Mouse (Mus musculus): ENCODE data around the gene Tor2a. TPM values are rescaled to one million over a fixed set of nuclear protein-coding genes. Genes with fewer than 3 reads are reported as not detected.

Tor2a gene
- polyA plus RNA-seq, 1 experiment from 2014 or later = 82.9 TPM

DNA sequence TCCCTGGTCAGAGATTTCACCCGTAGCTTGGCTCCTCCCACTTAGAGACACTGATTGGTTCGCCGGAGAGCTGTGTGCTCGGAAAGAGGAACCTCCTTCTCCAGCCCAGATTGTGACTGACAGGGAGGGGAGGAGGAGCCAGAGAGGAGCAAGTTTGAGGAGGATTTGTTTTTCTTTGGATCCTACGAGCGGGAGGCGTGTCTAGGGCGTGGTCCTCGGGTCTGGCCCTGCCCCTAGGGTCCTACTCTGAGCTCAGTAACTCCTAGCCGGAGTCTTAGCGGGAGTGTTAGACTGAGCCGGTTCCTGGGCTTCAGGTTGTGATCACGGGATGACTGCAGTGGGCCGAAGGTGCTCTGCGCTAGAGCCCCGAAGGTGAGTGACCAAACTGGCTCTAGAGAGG, 29.6 kb upstream of the Tor2a start:
- Histone ChIP-seq H3K36me3 (ENCODE audit: insufficient read depth, low read length) (no peaks in the 10 kb centered on the region), H3K4me3 (ENCODE audit: low read length) (peak overlapping the region; percentile 50), H3K4me2 (replicated peaks; ENCODE audit: low read depth, low read length) (peak overlapping the region; percentile 58), H3K4me1 (ENCODE audit: insufficient read depth, low read length) (peaks cover 35% of the 10 kb centered on the region), H3K27ac (ENCODE audit: low read length) (peak overlapping the region; percentile 48; the same call in 1 of the 2 replicates), H3K9me3 (ENCODE audit: low read length) (no peaks in the 10 kb centered on the region), H3K27me3 (ENCODE audit: insufficient read depth, low read length) (no peaks in the 10 kb centered on the region), H3K9ac (replicated peaks; ENCODE audit: low read length) (peak overlapping the region; percentile 56)
- WGBS = under 1% methylated on average over 16 of the region's 16 CpGs
- peak; percentile 98 for ATAC-seq (ENCODE audit: low FRiP score, low TSS enrichment)

DNA sequence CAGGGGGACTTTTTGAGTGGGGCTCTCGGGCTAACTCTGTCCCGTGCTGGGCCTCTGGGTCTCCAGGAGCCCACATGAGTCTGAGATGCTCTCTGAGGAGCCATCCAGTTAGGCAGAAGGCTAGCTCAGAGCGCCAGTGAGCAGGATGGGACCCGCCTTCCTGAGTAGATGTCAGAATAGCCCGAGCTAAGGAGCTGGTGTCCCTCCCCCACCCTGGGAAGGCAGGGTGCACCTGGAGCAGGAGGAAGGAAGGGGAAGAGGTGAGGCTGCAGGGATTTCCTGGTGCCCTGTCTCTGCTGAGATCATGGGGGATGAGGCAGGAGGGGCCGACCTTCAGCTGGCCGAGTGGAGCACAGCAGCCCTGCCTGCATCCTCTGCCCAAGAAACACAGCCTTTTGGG, 28.6 kb upstream of the Tor2a start:
- H3K27me3 ChIP-seq (ENCODE audit: insufficient read depth, low read length) = no peaks in the 10 kb centered on the region
- H3K9me3 ChIP-seq (ENCODE audit: low read length) = no peaks in the 10 kb centered on the region
- H3K27ac ChIP-seq (ENCODE audit: low read length) = peak overlapping the region; percentile 81
- H3K4me3 ChIP-seq (ENCODE audit: low read length) = peak overlapping the region; percentile 50
- no peaks in the 10 kb centered on the region for H3K36me3 ChIP-seq (ENCODE audit: insufficient read depth, low read length)
- peak overlapping the region; percentile 58 for H3K4me2 ChIP-seq (replicated peaks; ENCODE audit: low read depth, low read length)
- WGBS = 34% methylated on average over 7 of the region's 7 CpGs
- peak; percentile 28; the same call in 1 of the 2 replicates for ATAC-seq (ENCODE audit: low FRiP score, low TSS enrichment)
- H3K4me1 ChIP-seq (ENCODE audit: insufficient read depth, low read length) = peaks cover 35% of the 10 kb centered on the region
- peak overlapping the region; percentile 56 for H3K9ac ChIP-seq (replicated peaks; ENCODE audit: low read length)

DNA sequence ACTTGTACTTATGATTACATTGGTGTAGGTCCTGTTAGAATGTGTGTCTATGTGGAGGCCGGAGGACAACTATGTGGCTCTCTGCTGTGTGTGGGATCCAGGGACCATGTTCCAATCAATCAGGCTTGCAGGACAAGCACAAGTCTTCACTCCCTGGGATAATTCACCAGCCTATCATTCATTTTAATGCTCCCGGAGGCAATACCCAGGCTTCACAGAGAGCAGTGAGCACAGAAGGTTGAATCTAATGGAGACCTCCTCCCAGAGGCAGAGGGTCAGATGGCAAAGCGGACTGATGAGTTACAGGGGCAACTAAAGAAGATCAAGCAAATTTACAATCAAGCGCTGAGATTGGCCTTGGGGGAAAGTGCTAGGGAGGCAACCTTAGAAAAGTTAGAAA, 27.5 kb upstream of the Tor2a start:
- H3K36me3 ChIP-seq (ENCODE audit: insufficient read depth, low read length) = no peaks in the 10 kb centered on the region
- 33% methylated on average over 4 of the region's 4 CpGs for WGBS
- H3K4me3 ChIP-seq (ENCODE audit: low read length) = peak overlapping the region; percentile 50
- peaks cover 37% of the 10 kb centered on the region for H3K4me1 ChIP-seq (ENCODE audit: insufficient read depth, low read length)
- 0 out of 2 replicates have a peak overlapping the region, but pooled peaks have one; percentile 17 for H3K9ac ChIP-seq (replicated peaks; ENCODE audit: low read length)
- peak overlapping the region; percentile 58 for H3K4me2 ChIP-seq (replicated peaks; ENCODE audit: low read depth, low read length)
- H3K27ac ChIP-seq (ENCODE audit: low read length) = peak overlapping the region; percentile 81; the same call in 1 of the 2 replicates
- no peak for ATAC-seq (ENCODE audit: low FRiP score, low TSS enrichment)
- no peaks in the 10 kb centered on the region for H3K9me3 ChIP-seq (ENCODE audit: low read length)
- no peaks in the 10 kb centered on the region for H3K27me3 ChIP-seq (ENCODE audit: insufficient read depth, low read length)

DNA sequence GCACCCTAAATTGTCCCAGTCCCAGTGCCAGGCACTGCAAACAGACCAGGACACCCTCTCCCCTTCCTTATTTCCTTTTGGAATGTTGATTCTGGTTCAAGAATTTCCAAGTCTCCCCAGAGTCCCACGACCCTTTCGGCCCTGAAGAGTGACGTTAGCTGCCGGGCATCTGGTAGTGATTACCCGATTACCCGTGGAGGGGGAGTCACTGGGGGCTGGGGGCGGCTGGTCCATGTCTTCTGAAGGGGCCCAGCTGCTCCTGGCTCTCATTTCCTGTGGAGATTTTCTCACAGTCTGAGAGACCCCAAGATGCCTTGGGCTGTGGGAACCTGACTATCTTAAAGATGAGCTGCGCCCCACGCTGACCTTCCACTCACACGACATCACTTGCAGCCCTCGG, 26.2 kb upstream of the Tor2a start:
- Histone ChIP-seq H3K4me3 (ENCODE audit: low read length) (peak overlapping the region; percentile 50), H3K27ac (ENCODE audit: low read length) (peak overlapping the region; percentile 81), H3K9me3 (ENCODE audit: low read length) (no peaks in the 10 kb centered on the region), H3K27me3 (ENCODE audit: insufficient read depth, low read length) (no peaks in the 10 kb centered on the region), H3K9ac (replicated peaks; ENCODE audit: low read length) (peak overlapping the region; percentile 25; the same call in 1 of the 2 replicates), H3K36me3 (ENCODE audit: insufficient read depth, low read length) (no peaks in the 10 kb centered on the region), H3K4me1 (ENCODE audit: insufficient read depth, low read length) (peaks cover 45% of the 10 kb centered on the region), H3K4me2 (replicated peaks; ENCODE audit: low read depth, low read length) (peak overlapping the region; percentile 58)
- ATAC-seq (ENCODE audit: low FRiP score, low TSS enrichment) = no peak
- 13% methylated on average over 11 of the region's 11 CpGs for WGBS

DNA sequence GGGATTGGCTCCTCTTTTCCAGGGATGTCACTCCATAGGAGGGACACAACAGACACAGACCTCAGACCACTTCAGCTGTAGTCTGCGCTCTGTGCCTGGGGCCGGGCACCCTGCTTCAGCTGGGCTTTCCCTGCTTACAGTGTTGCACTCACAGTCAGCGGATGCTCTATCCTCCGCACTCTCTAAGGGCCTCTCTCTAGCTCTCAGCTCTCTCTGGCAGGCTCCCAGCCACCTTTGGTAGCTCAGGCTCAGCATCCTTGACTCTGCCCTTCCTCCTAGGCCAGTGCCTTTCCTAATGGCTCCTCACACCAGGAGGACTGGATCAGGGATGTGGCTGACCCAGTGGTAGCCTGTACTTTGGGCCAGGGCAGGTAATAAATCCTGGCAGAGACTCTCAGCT, 25.1 kb upstream of the Tor2a start:
- H3K4me3 ChIP-seq (ENCODE audit: low read length) = no peak overlapping the region; the same call in 1 of the 2 replicates
- no peak for ATAC-seq (ENCODE audit: low FRiP score, low TSS enrichment)
- peak overlapping the region; percentile 1; the same call in 1 of the 2 replicates for H3K4me2 ChIP-seq (replicated peaks; ENCODE audit: low read depth, low read length)
- 70% methylated on average over 4 of the region's 4 CpGs for WGBS
- no peaks in the 10 kb centered on the region for H3K9me3 ChIP-seq (ENCODE audit: low read length)
- H3K4me1 ChIP-seq (ENCODE audit: insufficient read depth, low read length) = peaks cover 44% of the 10 kb centered on the region
- H3K36me3 ChIP-seq (ENCODE audit: insufficient read depth, low read length) = no peaks in the 10 kb centered on the region
- H3K27ac ChIP-seq (ENCODE audit: low read length) = peak overlapping the region; percentile 81
- H3K9ac ChIP-seq (replicated peaks; ENCODE audit: low read length) = no peak overlapping the region
- no peaks in the 10 kb centered on the region for H3K27me3 ChIP-seq (ENCODE audit: insufficient read depth, low read length)

DNA sequence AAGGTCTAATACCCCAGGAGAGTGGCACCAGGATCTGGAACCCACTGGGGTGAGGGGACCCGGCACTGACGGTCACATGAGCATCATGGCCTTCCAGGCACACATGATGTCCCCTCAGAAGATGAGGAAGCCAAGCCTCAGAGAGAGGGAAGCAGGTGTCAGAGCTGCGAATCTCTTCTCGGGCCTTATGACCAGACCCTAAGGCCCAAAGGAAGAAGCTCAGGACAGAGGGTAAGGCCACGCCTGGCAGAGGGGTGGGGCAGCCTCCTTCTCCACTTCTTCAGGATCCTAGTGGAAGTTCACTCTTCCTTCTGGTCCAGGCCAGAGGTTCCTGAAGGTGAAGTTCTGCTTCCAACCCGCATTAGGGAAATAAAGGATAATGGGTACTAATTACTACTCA, 24.3 kb upstream of the Tor2a start:
- ATAC-seq (ENCODE audit: low FRiP score, low TSS enrichment) = no peak
- Histone ChIP-seq H3K9me3 (ENCODE audit: low read length) (no peaks in the 10 kb centered on the region), H3K4me3 (ENCODE audit: low read length) (no peak overlapping the region), H3K27me3 (ENCODE audit: insufficient read depth, low read length) (no peaks in the 10 kb centered on the region), H3K27ac (ENCODE audit: low read length) (peak overlapping the region; percentile 81; the same call in 1 of the 2 replicates), H3K4me1 (ENCODE audit: insufficient read depth, low read length) (peaks cover 41% of the 10 kb centered on the region), H3K36me3 (ENCODE audit: insufficient read depth, low read length) (no peaks in the 10 kb centered on the region), H3K4me2 (replicated peaks; ENCODE audit: low read depth, low read length) (no peak overlapping the region), H3K9ac (replicated peaks; ENCODE audit: low read length) (no peak overlapping the region)
- WGBS = 71% methylated on average over 6 of the region's 6 CpGs

DNA sequence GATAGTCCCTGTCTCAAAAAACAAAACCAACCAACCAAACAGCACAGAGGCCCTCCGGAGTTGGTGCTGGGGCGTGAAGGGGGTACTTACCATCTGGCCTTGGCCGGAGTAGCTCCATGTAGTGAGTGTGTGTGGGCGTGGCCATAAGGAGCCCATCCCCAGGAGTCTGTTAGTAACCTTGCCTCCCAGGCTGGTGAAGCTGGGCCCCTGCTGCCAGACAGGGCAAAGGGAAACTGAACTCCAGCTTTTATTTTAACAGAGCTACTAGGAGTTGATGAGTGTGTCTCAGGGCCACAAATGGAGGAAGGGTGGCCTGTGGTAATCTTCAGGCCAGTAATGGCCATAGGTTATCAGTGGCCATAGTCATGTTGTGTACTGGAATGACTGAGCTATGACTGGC, 22.6 kb upstream of the Tor2a start:
- H3K4me2 ChIP-seq (replicated peaks; ENCODE audit: low read depth, low read length) = peak overlapping the region; percentile 24; the same call in 1 of the 2 replicates
- WGBS = 33% methylated on average over 4 of the region's 4 CpGs
- no peak overlapping the region for H3K4me3 ChIP-seq (ENCODE audit: low read length)
- H3K27me3 ChIP-seq (ENCODE audit: insufficient read depth, low read length) = no peaks in the 10 kb centered on the region; the same call in 1 of the 2 replicates
- peak overlapping the region; percentile 90 for H3K27ac ChIP-seq (ENCODE audit: low read length)
- no peaks in the 10 kb centered on the region for H3K36me3 ChIP-seq (ENCODE audit: insufficient read depth, low read length)
- peak; percentile 69; the same call in 1 of the 2 replicates for ATAC-seq (ENCODE audit: low FRiP score, low TSS enrichment)
- H3K9ac ChIP-seq (replicated peaks; ENCODE audit: low read length) = 0 out of 2 replicates have a peak overlapping the region, but pooled peaks have one; percentile 9
- H3K9me3 ChIP-seq (ENCODE audit: low read length) = no peaks in the 10 kb centered on the region
- peaks cover 40% of the 10 kb centered on the region for H3K4me1 ChIP-seq (ENCODE audit: insufficient read depth, low read length)

DNA sequence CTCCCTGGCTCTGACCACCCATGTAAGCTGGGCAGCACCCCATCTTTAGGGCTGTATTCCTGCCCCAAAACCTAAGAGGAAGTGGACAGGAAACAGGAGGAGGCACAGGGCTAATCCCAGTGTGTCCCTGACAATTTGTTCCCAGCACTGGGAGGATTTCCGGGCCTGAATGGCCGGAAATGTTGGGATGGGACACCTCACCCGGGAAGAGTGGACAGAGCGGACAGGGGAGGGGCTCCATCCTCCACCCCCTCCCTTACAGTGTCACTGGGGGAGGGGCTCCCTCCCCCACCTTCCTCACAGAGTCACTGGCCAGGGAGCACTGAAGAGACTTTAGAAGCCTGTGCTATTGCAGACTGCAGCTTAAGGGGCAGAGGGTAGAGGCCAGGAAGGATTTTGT, 22.1 kb upstream of the Tor2a start:
- Histone ChIP-seq H3K9ac (replicated peaks; ENCODE audit: low read length) (0 out of 2 replicates have a peak overlapping the region, but pooled peaks have one; percentile 9), H3K4me1 (ENCODE audit: insufficient read depth, low read length) (peaks cover 36% of the 10 kb centered on the region), H3K9me3 (ENCODE audit: low read length) (no peaks in the 10 kb centered on the region), H3K27me3 (ENCODE audit: insufficient read depth, low read length) (no peaks in the 10 kb centered on the region; the same call in 1 of the 2 replicates), H3K4me2 (replicated peaks; ENCODE audit: low read depth, low read length) (peak overlapping the region; percentile 28), H3K36me3 (ENCODE audit: insufficient read depth, low read length) (no peaks in the 10 kb centered on the region), H3K4me3 (ENCODE audit: low read length) (no peak overlapping the region), H3K27ac (ENCODE audit: low read length) (peak overlapping the region; percentile 90)
- WGBS = 33% methylated on average over 4 of the region's 4 CpGs
- ATAC-seq (ENCODE audit: low FRiP score, low TSS enrichment) = peak; percentile 33

DNA sequence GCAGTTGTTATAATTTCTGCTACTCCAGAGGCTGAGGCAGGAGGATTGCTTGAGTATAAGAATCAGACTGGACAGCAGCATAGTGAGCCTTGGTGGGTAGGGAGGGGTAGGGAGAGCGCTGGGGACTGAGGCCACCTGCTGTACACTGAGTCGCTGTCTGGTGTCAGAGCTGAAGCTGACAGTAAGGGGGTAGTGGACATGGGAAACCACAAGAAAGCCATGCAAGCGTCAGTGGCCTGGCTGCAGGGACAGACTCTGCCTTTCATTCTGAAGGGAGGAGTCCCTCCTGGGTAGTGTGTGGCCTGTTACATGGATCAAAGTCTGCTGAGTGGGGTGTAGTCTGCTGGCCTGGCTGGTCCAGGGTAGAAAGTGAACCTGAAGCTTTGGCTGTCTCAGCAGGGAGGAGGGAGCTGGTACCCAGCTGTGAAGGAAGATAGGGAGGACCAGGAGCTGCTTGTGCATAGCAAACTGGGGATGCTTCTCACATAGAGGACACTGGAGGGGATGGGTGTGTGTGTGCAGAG, 20.7 kb upstream of the Tor2a start:
- no peak overlapping the region for H3K27ac ChIP-seq (ENCODE audit: low read length)
- H3K4me1 ChIP-seq (ENCODE audit: insufficient read depth, low read length) = peaks cover 30% of the 10 kb centered on the region
- no peak overlapping the region for H3K4me2 ChIP-seq (replicated peaks; ENCODE audit: low read depth, low read length)
- no peak overlapping the region for H3K4me3 ChIP-seq (ENCODE audit: low read length)
- H3K9ac ChIP-seq (replicated peaks; ENCODE audit: low read length) = no peak overlapping the region
- 46% methylated on average over 3 of the region's 3 CpGs for WGBS
- no peaks in the 10 kb centered on the region for H3K9me3 ChIP-seq (ENCODE audit: low read length)
- peaks cover 8% of the 10 kb centered on the region for H3K27me3 ChIP-seq (ENCODE audit: insufficient read depth, low read length)
- no peaks in the 10 kb centered on the region for H3K36me3 ChIP-seq (ENCODE audit: insufficient read depth, low read length)
- ATAC-seq (ENCODE audit: low FRiP score, low TSS enrichment) = no peak

DNA sequence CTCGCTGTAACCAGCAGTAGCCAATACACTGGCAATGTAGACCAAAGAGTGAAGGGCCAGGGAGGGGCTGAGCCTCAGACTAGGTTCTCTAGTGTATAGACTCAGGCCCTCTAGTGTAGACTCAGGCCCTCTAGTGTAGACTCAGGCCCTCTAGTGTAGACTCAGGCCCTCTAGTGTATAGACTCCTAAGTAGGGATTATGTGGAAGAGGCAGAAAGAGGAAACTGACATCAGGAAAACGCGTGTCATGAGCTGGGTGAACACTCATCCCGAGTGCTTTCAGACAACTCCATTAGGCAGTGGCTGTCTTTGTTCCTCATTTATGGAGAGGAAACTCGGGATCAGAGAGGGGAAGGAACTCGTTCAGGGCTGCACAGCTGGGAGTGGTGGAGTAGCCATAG, 20.0 kb upstream of the Tor2a start:
- H3K27me3 ChIP-seq (ENCODE audit: insufficient read depth, low read length) = peaks cover 14% of the 10 kb centered on the region
- no peak overlapping the region for H3K9ac ChIP-seq (replicated peaks; ENCODE audit: low read length)
- H3K4me1 ChIP-seq (ENCODE audit: insufficient read depth, low read length) = peaks cover 32% of the 10 kb centered on the region
- no peak overlapping the region for H3K4me3 ChIP-seq (ENCODE audit: low read length)
- H3K27ac ChIP-seq (ENCODE audit: low read length) = no peak overlapping the region
- H3K36me3 ChIP-seq (ENCODE audit: insufficient read depth, low read length) = no peaks in the 10 kb centered on the region
- WGBS = 59% methylated on average over 6 of the region's 6 CpGs
- no peaks in the 10 kb centered on the region for H3K9me3 ChIP-seq (ENCODE audit: low read length)
- no peak for ATAC-seq (ENCODE audit: low FRiP score, low TSS enrichment)
- H3K4me2 ChIP-seq (replicated peaks; ENCODE audit: low read depth, low read length) = no peak overlapping the region
